Mouse (Mus musculus) layer of hippocampus, adult 18-20 months (tissue): Measurements from ENCODE around the gene Dedd. TPM values are rescaled to one million over a fixed set of nuclear protein-coding genes. Genes with fewer than 3 reads are reported as not detected.
"Not testable (repeated sequence)": the region's sequence is repeated elsewhere in the genome, so short reads cannot be mapped to it uniquely, and the experiment has no call there.

ENCODE experiments used
- DNase-seq, 2 experiments: peaks; one replicate each; pipeline ENCODE4 v3.0.0; 2022; ENCODE audit warnings: low spot score in 2 of 2
- total RNA-seq, 2 experiments: library from RNA; stranded (reverse); gene quantifications; 2 replicates each; pipeline ENCODE4 v1.2.3; 2021

The Dedd gene
- total RNA-seq, 2 experiments from 2014 or later, result 40.1 to 40.5 TPM

- DNase-seq, result not testable (repeated sequence)
Observed at GRCm38 (mm10) chr1:171306157-171306556, 22.8 kb upstream of the Dedd start.

GRCm38 (mm10) chr1:171309321-171309720 lies 19.6 kb upstream of the Dedd start:
- no peak for DNase-seq

GRCm38 (mm10) chr1:171319748-171320147 lies 9.2 kb upstream of the Dedd start:
- DNase-seq, result no peak

- DNase-seq, result no peak
Observed at GRCm38 (mm10) chr1:171320151-171320550, 8.8 kb upstream of the Dedd start.

GRCm38 (mm10) chr1:171321415-171321814 lies 7.5 kb upstream of the Dedd start:
- DNase-seq, result no peak

- DNase-seq, result no peak
Observed at GRCm38 (mm10) chr1:171322012-171322411, 6.9 kb upstream of the Dedd start.

GRCm38 (mm10) chr1:171325571-171325970 lies 3.4 kb upstream of the Dedd start:
- DNase-seq, result no peak

GRCm38 (mm10) chr1:171326588-171326987 lies 2.4 kb upstream of the Dedd start:
- DNase-seq, result not testable (repeated sequence)

GRCm38 (mm10) chr1:171328244-171328643 lies 701 bp upstream of the Dedd start:
- no peak for DNase-seq

- DNase-seq, result no peak
Observed at GRCm38 (mm10) chr1:171329433-171330215, 679 bp downstream of the Dedd start.

GRCm38 (mm10) chr1:171330216-171330560 lies 1.2 kb downstream of the Dedd start:
- peak in 1 of 2 experiments; percentile 27 for DNase-seq

GRCm38 (mm10) chr1:171342262-171343207 lies 13.6 kb downstream of the Dedd start:
- no peak for DNase-seq

- no peak for DNase-seq
Observed at GRCm38 (mm10) chr1:171343922-171344677, 15.2 kb downstream of the Dedd start.

GRCm38 (mm10) chr1:171344715-171345114 lies 15.8 kb downstream of the Dedd start:
- no peak for DNase-seq

- peak; percentile 91 to 92 for DNase-seq
Observed at GRCm38 (mm10) chr1:171345225-171346094, 16.5 kb downstream of the Dedd start, which contains the start of the genes Nit1 and Pfdn2. Gene Nit1, minus strand, starts transcription at chr1:171345646. Gene Pfdn2, plus strand, starts transcription at chr1:171345670.

- no peak for DNase-seq
Observed at GRCm38 (mm10) chr1:171346095-171346450, 17.1 kb downstream of the Dedd start.

GRCm38 (mm10) chr1:171348665-171349064 lies 19.7 kb downstream of the Dedd start:
- DNase-seq, result no peak

- DNase-seq, result no peak
Observed at GRCm38 (mm10) chr1:171349210-171349609, 20.3 kb downstream of the Dedd start.

- DNase-seq, result no peak
Observed at GRCm38 (mm10) chr1:171355812-171356340, 26.9 kb downstream of the Dedd start.

GRCm38 (mm10) chr1:171356814-171357213 lies 27.9 kb downstream of the Dedd start:
- no peak for DNase-seq
